Mouse (Mus musculus) layer of hippocampus, adult 11-12 months (tissue): ENCODE results near the gene Fam160b1.

Source experiments
- DNase-seq: peaks from one replicate; pipeline ENCODE4 v3.0.0; 2022; ENCODE audit warnings: low spot score

Gene Fam160b1

GRCm38 (mm10) chr19:57367201-57367600 is 6.7 kb downstream of the Fam160b1 start:
- DNase-seq, result no peak

GRCm38 (mm10) chr19:57367849-57368387 is 7.4 kb downstream of the Fam160b1 start:
- no peak for DNase-seq

DNA sequence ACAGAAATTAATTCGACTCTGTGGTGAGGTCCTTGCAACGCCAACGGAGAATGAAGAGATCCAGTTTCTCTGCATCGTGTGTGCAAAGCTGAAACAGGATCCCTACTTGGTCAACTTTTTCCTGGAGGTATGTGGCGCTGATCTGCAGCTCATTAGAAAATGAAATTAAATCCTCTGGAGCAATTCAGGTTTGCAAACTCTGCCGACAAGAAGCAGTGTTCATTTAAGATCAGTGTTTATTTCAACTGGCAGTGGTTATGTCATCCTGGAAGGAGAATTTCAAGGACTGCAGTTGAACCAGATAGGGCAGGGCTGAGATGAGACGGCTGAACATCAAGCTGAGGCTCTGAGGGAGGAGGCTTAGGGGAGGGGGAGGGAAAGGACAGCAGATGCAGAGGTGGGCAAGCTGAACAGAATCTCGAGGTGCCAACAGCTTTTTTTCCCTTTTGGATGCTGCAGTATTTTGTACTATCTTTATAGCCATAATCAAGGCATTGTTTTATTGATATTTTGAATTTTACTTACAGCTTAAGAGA is 12.9 kb downstream of the Fam160b1 start:
- DNase-seq, result no peak

GRCm38 (mm10) chr19:57375161-57375560 is 14.7 kb downstream of the Fam160b1 start:
- DNase-seq, result no peak

DNA sequence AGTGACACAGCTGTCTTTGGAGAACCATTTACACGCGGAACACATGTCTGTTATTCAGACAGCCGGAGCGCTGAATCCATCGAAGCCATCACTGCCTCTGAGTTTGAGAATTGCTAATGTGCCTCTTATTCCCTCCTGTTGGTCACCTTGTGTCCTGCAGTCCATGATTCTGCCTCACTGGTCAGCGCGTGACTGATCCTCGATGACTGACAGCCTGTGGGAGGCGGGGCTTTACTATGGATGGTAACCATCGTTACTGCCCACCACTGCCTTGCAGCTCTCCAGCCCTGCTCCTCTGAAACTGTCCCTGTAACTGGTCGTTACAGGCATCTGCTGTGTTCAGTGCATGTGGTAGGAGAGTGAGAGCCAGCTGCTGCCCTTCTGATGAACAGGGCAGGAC is 15.3 kb downstream of the Fam160b1 start:
- DNase-seq, result no peak

GRCm38 (mm10) chr19:57377043-57377703 is 16.7 kb downstream of the Fam160b1 start:
- DNase-seq, result no peak

DNA sequence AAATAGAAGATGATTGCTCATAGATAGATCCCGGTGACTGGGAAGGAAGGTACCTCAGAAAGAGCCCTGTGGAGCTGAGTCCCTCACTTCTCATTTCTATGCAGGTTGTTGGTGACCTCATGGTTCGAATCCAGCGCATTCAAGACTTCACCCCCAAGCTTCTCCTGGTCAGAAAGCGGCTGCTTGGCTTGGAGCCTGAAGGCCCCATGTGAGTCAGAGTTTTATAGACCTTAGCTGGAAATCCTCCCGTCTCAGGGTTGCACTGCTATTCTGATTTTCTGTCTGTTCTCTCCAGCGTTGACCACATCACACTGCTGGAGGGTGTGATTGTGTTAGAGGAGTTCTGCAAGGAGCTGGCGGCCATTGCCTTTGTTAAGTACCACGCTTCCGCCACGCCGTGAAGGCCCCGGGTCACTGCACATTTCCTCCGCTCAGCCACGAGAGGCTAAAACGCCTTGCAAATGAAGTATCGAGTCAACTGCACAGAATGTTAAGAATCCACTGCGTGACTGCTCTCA is 25.8 kb downstream of the Fam160b1 start:
- DNase-seq, result no peak

- DNase-seq, result no peak
These were observed 31.1 kb downstream of the Fam160b1 start for GRCm38 (mm10) chr19:57391545-57391944.

- no peak for DNase-seq
These were observed 33.0 kb downstream of the Fam160b1 start for GRCm38 (mm10) chr19:57393357-57393957.

DNA sequence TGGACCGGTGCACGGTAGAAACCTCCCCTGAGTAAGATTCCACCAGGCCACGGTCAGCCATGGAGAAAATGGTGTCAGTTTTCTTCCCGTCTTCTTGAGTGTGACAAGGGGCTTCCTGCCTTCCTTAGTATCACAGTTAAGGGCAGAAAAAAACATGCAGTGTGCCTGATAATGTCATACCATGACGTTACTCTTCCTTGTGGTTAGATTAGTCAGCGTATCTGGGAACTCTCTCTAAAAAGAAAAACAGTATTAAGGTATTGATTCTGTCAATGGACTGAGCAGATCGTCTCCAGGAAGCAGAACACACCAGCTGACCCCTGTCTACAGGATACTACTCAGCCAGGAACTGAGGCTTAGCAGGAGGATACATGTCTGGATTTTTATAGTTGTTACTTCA is 36.1 kb downstream of the Fam160b1 start:
- no peak for DNase-seq

DNA sequence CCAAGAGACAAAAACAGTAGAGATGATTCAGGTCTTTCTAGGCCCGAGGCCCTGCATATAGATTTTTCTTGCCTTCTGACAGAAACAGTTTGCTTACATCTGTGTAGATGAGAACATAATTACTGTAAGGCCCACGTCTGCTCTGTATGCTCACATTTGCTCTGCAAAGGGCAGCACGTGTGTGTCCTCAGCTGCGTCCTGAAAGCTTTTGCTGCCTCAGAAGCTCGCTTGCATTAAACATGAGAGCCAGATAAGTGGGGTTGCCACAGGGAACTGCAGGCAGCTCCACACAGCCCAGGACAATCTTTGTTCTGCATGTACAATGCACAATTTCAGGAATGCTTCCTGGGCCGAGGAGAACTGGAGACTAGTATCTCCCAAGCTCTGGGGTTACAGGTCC is 41.9 kb downstream of the Fam160b1 start:
- no peak for DNase-seq

GRCm38 (mm10) chr19:57403700-57404501 is 43.4 kb downstream of the Fam160b1 start:
- DNase-seq, result peak; percentile 75

- peak; percentile 32 for DNase-seq
These were observed 44.0 kb downstream of the Fam160b1 start for GRCm38 (mm10) chr19:57404502-57404848.

GRCm38 (mm10) chr19:57407947-57408346 is 47.5 kb downstream of the Fam160b1 start:
- DNase-seq, result no peak

DNA sequence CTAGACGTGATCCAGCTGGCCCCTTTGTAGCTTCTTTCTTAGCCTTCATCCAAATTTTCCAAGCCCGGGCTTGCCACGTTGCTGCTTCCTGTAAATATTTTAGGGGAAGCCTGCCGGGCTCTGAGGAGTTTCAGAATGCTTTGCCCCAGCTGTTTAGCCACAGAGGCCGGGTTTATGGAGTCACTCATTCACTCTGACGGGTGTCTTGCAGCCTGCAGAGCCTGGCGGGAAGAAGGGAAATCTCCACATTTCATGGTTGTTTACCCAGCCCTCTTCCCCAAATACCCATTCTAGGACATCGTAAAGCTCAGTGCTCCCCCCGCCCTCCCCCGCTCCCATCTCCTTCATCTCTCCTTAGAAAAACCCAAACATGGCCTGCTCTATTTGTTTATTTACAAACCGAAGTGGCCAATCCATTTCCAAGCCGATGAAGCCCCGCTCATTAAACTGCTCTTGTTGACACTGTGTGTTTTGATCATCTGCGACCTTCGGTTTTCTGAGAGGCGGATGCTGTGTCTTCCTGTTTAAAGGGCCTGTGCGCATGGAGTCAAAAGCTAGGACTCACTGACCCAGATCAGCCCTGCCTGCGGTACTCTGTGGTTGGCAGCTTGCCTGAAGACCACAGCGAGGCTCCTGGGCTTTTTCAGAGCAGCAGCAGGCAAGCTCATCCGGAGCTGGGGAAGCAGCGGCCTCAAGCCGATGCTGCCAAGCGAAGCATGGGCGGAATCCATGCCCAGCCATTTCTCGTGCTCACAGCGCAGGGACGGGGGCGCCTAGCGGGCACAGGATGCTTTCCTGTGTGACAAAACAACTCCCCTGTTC is 51.1 kb downstream of the Fam160b1 start:
- DNase-seq, result peak; percentile 35

DNA sequence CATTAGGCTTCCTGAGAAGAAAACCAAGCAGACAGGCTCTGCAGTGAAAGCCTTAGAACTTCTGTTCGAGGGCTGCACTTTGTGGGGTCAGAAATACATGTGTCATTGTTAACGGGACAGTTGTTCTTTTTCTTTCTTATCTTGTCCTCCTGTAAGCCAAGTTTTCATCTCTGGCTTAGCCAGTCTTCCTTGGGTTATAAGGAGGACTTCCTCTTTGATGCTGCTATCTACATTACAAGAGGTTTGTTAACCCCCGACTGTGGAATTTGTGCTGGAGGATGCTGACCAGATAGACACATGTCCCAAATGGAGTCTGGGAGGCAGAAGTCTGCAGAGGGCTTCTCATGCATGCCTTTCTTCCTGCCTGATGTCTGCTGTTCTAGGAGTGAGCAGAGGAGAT is 52.7 kb downstream of the Fam160b1 start:
- no peak for DNase-seq

DNA sequence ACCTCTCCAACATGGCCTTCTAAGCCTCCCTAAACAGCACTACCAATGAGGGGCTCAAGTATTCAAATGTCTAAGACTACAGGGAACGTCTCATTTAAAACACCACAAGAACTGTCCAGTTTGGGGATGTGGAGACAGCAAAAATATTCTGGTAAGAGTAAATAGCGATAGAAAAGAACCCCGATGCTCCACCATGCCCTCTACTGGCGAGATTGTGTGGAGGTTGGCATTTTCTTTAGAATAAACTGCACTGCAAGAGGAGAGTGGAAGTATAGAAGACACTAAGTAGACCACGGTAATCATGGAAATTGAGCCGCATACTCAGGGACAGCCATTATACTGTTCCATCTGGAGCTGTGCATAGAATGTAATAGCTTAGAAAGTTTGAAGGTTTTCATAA is 53.4 kb downstream of the Fam160b1 start:
- no peak for DNase-seq

- no peak for DNase-seq
These were observed 54.7 kb downstream of the Fam160b1 start for GRCm38 (mm10) chr19:57415031-57415807.

- DNase-seq, result no peak
These were observed 57.5 kb downstream of the Fam160b1 start for GRCm38 (mm10) chr19:57417800-57418580.

DNA sequence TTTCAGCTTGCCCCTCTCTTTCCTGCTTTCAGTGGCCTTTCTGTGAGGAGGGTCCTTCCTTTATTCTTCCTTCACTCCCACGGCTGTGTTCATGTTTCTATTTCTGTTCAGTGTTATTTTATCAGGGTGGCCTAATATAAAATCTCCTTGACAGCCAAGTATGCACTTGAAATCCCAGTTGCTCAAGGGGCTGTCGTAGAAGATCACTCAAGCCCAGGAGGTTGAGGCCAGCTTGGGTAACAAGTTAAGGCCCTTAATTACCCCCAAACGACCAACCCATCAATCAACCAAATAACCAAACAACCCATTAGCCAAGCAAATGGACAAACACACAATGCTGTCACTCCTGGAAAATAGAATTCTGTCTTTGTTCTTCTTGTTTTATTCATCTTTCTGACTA is 62.9 kb downstream of the Fam160b1 start:
- no peak for DNase-seq
